Mouse (Mus musculus): ENCODE data around the gene Gart. TPM values are rescaled to one million over a fixed set of nuclear protein-coding genes. Genes with fewer than 3 reads are reported as not detected.

The Gart gene
- polyA plus RNA-seq, 1 experiment from 2014 or later: 33.4 TPM

GRCm38 (mm10) chr16:91663795-91664194, 17.0 kb upstream of the Gart start:
- H3K36me3 ChIP-seq (replicated peaks; ENCODE audit: insufficient read depth, low read length): peaks cover 93% of the 10 kb centered on the region
- WGBS (ENCODE audit: insufficient replicate concordance): 92% methylated on average over 3 of the region's 3 CpGs
- TF ChIP-seq EP300 (IDR thresholded peaks at IDR 0.05; ENCODE audit: low read depth) (no peak), CTCF (IDR thresholded peaks at IDR 0.05; ENCODE audit: low read depth) (no peak)
- peaks cover 4% of the 10 kb centered on the region; the same call in 1 of the 2 replicates for H3K9me3 ChIP-seq (ENCODE audit: low read length)
- no peak overlapping the region for H3K9ac ChIP-seq (replicated peaks)
- H3K27me3 ChIP-seq (ENCODE audit: insufficient read depth, low read length): no peaks in the 10 kb centered on the region
- H3K4me2 ChIP-seq (ENCODE audit: low read depth, low read length): no peak overlapping the region
- no peak for DNase-seq
- no peaks in the 10 kb centered on the region for H3K4me1 ChIP-seq (ENCODE audit: insufficient read depth)
- ATAC-seq: no peak
- H3K4me3 ChIP-seq (ENCODE audit: low read depth, low read length): no peak overlapping the region
- no peak overlapping the region for H3K27ac ChIP-seq (ENCODE audit: low read depth)

GRCm38 (mm10) chr16:91662336-91662735, 15.6 kb upstream of the Gart start:
- ATAC-seq: no peak
- H3K9ac ChIP-seq (replicated peaks): no peak overlapping the region
- peaks cover 4% of the 10 kb centered on the region; the same call in 1 of the 2 replicates for H3K9me3 ChIP-seq (ENCODE audit: low read length)
- no peak overlapping the region for H3K4me3 ChIP-seq (ENCODE audit: low read depth, low read length)
- peaks cover 96% of the 10 kb centered on the region for H3K36me3 ChIP-seq (replicated peaks; ENCODE audit: insufficient read depth, low read length)
- no peak overlapping the region for H3K27ac ChIP-seq (ENCODE audit: low read depth)
- H3K4me1 ChIP-seq (ENCODE audit: insufficient read depth): no peaks in the 10 kb centered on the region
- no peak overlapping the region for H3K4me2 ChIP-seq (ENCODE audit: low read depth, low read length)
- H3K27me3 ChIP-seq (ENCODE audit: insufficient read depth, low read length): no peaks in the 10 kb centered on the region
- no peak for DNase-seq
- WGBS (ENCODE audit: insufficient replicate concordance): 94% methylated on average over 16 of the region's 16 CpGs
- TF ChIP-seq CTCF (IDR thresholded peaks at IDR 0.05; ENCODE audit: low read depth): no peak
- no peak for TF ChIP-seq EP300 (IDR thresholded peaks at IDR 0.05; ENCODE audit: low read depth)

DNA sequence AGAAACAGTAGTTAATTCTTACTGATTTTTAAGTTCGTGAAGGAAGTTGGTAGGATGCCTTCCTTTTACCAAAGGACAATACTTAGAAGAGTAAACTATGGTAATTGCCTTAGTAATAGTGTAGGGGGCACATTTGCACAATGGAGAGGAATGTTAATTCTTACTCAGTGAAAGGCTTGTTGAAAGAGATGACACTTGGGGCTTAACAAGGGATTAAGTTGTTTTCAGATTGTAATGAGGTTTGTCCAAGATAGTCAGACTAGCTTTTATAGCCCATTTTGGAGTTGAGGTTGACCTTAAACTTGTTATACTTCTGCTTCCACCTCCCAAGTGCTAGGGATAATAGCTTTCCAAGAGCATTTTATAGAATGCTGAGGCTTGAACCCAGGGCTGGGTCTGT, 14.6 kb upstream of the Gart start:
- Histone ChIP-seq H3K4me2 (ENCODE audit: low read depth, low read length) (no peak overlapping the region), H3K9me3 (ENCODE audit: low read length) (peaks cover 4% of the 10 kb centered on the region; the same call in 1 of the 2 replicates), H3K9ac (replicated peaks) (no peak overlapping the region), H3K27me3 (ENCODE audit: insufficient read depth, low read length) (no peaks in the 10 kb centered on the region), H3K27ac (ENCODE audit: low read depth) (no peak overlapping the region), H3K36me3 (replicated peaks; ENCODE audit: insufficient read depth, low read length) (peaks cover 94% of the 10 kb centered on the region), H3K4me3 (ENCODE audit: low read depth, low read length) (no peak overlapping the region), H3K4me1 (ENCODE audit: insufficient read depth) (no peaks in the 10 kb centered on the region)
- no peak for DNase-seq
- 86% methylated on average over 1 of the region's 1 CpGs for WGBS (ENCODE audit: insufficient replicate concordance)
- no peak for ATAC-seq
- TF ChIP-seq EP300 (IDR thresholded peaks at IDR 0.05; ENCODE audit: low read depth) (no peak), CTCF (IDR thresholded peaks at IDR 0.05; ENCODE audit: low read depth) (no peak)

- no peak overlapping the region for H3K27ac ChIP-seq (ENCODE audit: low read depth)
- H3K27me3 ChIP-seq (ENCODE audit: insufficient read depth, low read length): no peaks in the 10 kb centered on the region
- DNase-seq (no peak), ATAC-seq (no peak)
- no peak for TF ChIP-seq CTCF (IDR thresholded peaks at IDR 0.05; ENCODE audit: low read depth)
- no peak for TF ChIP-seq EP300 (IDR thresholded peaks at IDR 0.05; ENCODE audit: low read depth)
- no peak overlapping the region for H3K9ac ChIP-seq (replicated peaks)
- H3K9me3 ChIP-seq (ENCODE audit: low read length): peaks cover 4% of the 10 kb centered on the region; the same call in 1 of the 2 replicates
- peaks cover 94% of the 10 kb centered on the region for H3K36me3 ChIP-seq (replicated peaks; ENCODE audit: insufficient read depth, low read length)
- H3K4me1 ChIP-seq (ENCODE audit: insufficient read depth): no peaks in the 10 kb centered on the region
- H3K4me3 ChIP-seq (ENCODE audit: low read depth, low read length): no peak overlapping the region
- no peak overlapping the region for H3K4me2 ChIP-seq (ENCODE audit: low read depth, low read length)
- WGBS (ENCODE audit: insufficient replicate concordance): 95% methylated on average over 20 of the region's 20 CpGs
Observed at GRCm38 (mm10) chr16:91659798-91660197, 13.0 kb upstream of the Gart start.

GRCm38 (mm10) chr16:91658471-91658870, 11.7 kb upstream of the Gart start:
- no peak overlapping the region for H3K4me2 ChIP-seq (ENCODE audit: low read depth, low read length)
- TF ChIP-seq CTCF (IDR thresholded peaks at IDR 0.05; ENCODE audit: low read depth): no peak
- TF ChIP-seq EP300 (IDR thresholded peaks at IDR 0.05; ENCODE audit: low read depth): no peak
- 92% methylated on average over 5 of the region's 5 CpGs for WGBS (ENCODE audit: insufficient replicate concordance)
- H3K36me3 ChIP-seq (replicated peaks; ENCODE audit: insufficient read depth, low read length): peaks cover 94% of the 10 kb centered on the region
- no peak overlapping the region for H3K4me3 ChIP-seq (ENCODE audit: low read depth, low read length)
- peaks cover 4% of the 10 kb centered on the region; the same call in 1 of the 2 replicates for H3K9me3 ChIP-seq (ENCODE audit: low read length)
- H3K27ac ChIP-seq (ENCODE audit: low read depth): no peak overlapping the region
- no peak overlapping the region for H3K9ac ChIP-seq (replicated peaks)
- ATAC-seq: peak; percentile 11; the same call in 1 of the 2 replicates
- H3K4me1 ChIP-seq (ENCODE audit: insufficient read depth): no peaks in the 10 kb centered on the region
- H3K27me3 ChIP-seq (ENCODE audit: insufficient read depth, low read length): no peaks in the 10 kb centered on the region
- DNase-seq: no peak

GRCm38 (mm10) chr16:91657285-91657684, 10.5 kb upstream of the Gart start:
- ATAC-seq: peak; percentile 32
- Histone ChIP-seq H3K9me3 (ENCODE audit: low read length) (peaks cover 4% of the 10 kb centered on the region; the same call in 1 of the 2 replicates), H3K4me3 (ENCODE audit: low read depth, low read length) (no peak overlapping the region), H3K9ac (replicated peaks) (no peak overlapping the region), H3K4me1 (ENCODE audit: insufficient read depth) (no peaks in the 10 kb centered on the region), H3K4me2 (ENCODE audit: low read depth, low read length) (no peak overlapping the region), H3K27me3 (ENCODE audit: insufficient read depth, low read length) (no peaks in the 10 kb centered on the region), H3K27ac (ENCODE audit: low read depth) (no peak overlapping the region), H3K36me3 (replicated peaks; ENCODE audit: insufficient read depth, low read length) (peaks cover 91% of the 10 kb centered on the region)
- whole genome bisulfite sequencing (ENCODE audit: insufficient replicate concordance): 98% methylated on average over 17 of the region's 17 CpGs
- DNase-seq: no peak
- TF ChIP-seq EP300 (IDR thresholded peaks at IDR 0.05; ENCODE audit: low read depth): no peak
- TF ChIP-seq CTCF (IDR thresholded peaks at IDR 0.05; ENCODE audit: low read depth): no peak
